13 mouse cellular contexts compared by ENCODE assay signal in genomic region chr15:12039256-12039655, GRCm38 (mm10). TPM values are rescaled to one million over a fixed set of nuclear protein-coding genes. Genes with fewer than 3 reads are reported as not detected.
DNase-seq lines count a peak whose midpoint lies in the region; ATAC-seq and TF ChIP-seq lines count a peak whose summit lies in the region.
"Had no signal": no experiment of that assay in that cellular context is flagged by ENCODE, and none has a peak within 500 bp of the region (broad histone marks: within the 10 kb centered on the region; RNA-seq: fewer than 3 reads in every experiment).

No protein-coding gene starts in this region.

- H3K9ac ChIP-seq in intestine, embryonic 16.5 days (ENCODE audit: low read depth, low read length) = no peak overlapping the region
- no peak overlapping the region for H3K9ac ChIP-seq in intestine, postnatal 0 days (ENCODE audit: low read depth, low read length)
- H3K9ac ChIP-seq in hindbrain, postnatal 0 days (replicated peaks; ENCODE audit: low read length) = no peak overlapping the region
- no peak overlapping the region for H3K9ac ChIP-seq in heart, embryonic 11.5 days (ENCODE audit: low read depth, low read length)
- H3K9ac ChIP-seq: liver, embryonic 14.5 days had no signal

- no peaks in the 10 kb centered on the region for H3K36me3 ChIP-seq in intestine, embryonic 16.5 days (ENCODE audit: control insufficient read depth, insufficient read depth, low read length)
- H3K36me3 ChIP-seq in intestine, postnatal 0 days (ENCODE audit: control insufficient read depth, insufficient read depth) = no peaks in the 10 kb centered on the region
- no peaks in the 10 kb centered on the region for H3K36me3 ChIP-seq in E14TG2a.4 (ENCODE audit: insufficient read depth, low read length)
- H3K36me3 ChIP-seq in hindbrain, postnatal 0 days (ENCODE audit: insufficient read depth, low read length) = no peaks in the 10 kb centered on the region
- no peaks in the 10 kb centered on the region for H3K36me3 ChIP-seq in heart, embryonic 11.5 days (ENCODE audit: control insufficient read depth, insufficient read depth, low read length)

- no peak for TF ChIP-seq CTCF in intestine, postnatal 0 days (IDR thresholded peaks at IDR 0.05; ENCODE audit: low read depth)
- TF ChIP-seq CTCF in E14TG2a.4 (conservative IDR thresholded peaks at IDR 0.05; ENCODE audit: low read length) = no peak
- TF ChIP-seq CTCF in brain, embryonic 14.5 days (IDR thresholded peaks at IDR 0.05; ENCODE audit: borderline replicate concordance, extremely low read depth, insufficient read depth, insufficient read length) = no peak
- TF ChIP-seq CTCF in hindbrain, postnatal 0 days (IDR thresholded peaks at IDR 0.05; ENCODE audit: low read depth) = no peak

- WGBS in intestine, embryonic 16.5 days = 71% methylated on average over 10 of the region's 10 CpGs
- WGBS in intestine, postnatal 0 days = 75% methylated on average over 10 of the region's 10 CpGs
- WGBS in hindbrain, postnatal 0 days = 31% methylated on average over 10 of the region's 10 CpGs
- WGBS in heart, embryonic 11.5 days (ENCODE audit: insufficient replicate concordance) = 77% methylated on average over 10 of the region's 10 CpGs

- ATAC-seq in intestine, embryonic 16.5 days = peak; percentile 12; the same call in 1 of the 2 replicates
- ATAC-seq in intestine, postnatal 0 days = no peak
- ATAC-seq in hindbrain, postnatal 0 days = peak; percentile 69
- ATAC-seq in heart, embryonic 11.5 days (replicated peaks; ENCODE audit: insufficient number of reproducible peaks, low FRiP score, low TSS enrichment) = no peak

- DNase-seq in brain, embryonic 14.5 days (ENCODE audit: low read depth) = peak; percentile 72
- peak; percentile 66 for DNase-seq in hindbrain, postnatal 0 days (ENCODE audit: low spot score)
- DNase-seq in thymus, postnatal 0 days (ENCODE audit: low spot score) = no peak
- no peak for DNase-seq in cerebellum, adult 8-10 months
- DNase-seq: cerebellum, adult 9-11 months; heart, postnatal 36 days had no signal

- no peaks in the 10 kb centered on the region for H3K27me3 ChIP-seq in intestine, embryonic 16.5 days (replicated peaks; ENCODE audit: control insufficient read depth, insufficient read depth, low read length)
- no peaks in the 10 kb centered on the region for H3K27me3 ChIP-seq in intestine, postnatal 0 days (replicated peaks; ENCODE audit: control insufficient read depth, insufficient read depth, low read length)
- H3K27me3 ChIP-seq in E14TG2a.4 (ENCODE audit: insufficient read depth, low read length) = no peaks in the 10 kb centered on the region
- H3K27me3 ChIP-seq in hindbrain, postnatal 0 days (ENCODE audit: insufficient read depth, low read length) = no peaks in the 10 kb centered on the region
- H3K27me3 ChIP-seq in heart, embryonic 11.5 days (ENCODE audit: control insufficient read depth, insufficient read depth, low read length) = no peaks in the 10 kb centered on the region

- no peak overlapping the region for H3K27ac ChIP-seq in intestine, embryonic 16.5 days (ENCODE audit: low read length)
- H3K27ac ChIP-seq in intestine, postnatal 0 days (ENCODE audit: low read depth, low read length) = no peak overlapping the region
- H3K27ac ChIP-seq in hindbrain, postnatal 0 days = peak overlapping the region; percentile 51; the same call in 1 of the 2 replicates
- H3K27ac ChIP-seq in heart, embryonic 11.5 days (ENCODE audit: low read depth, low read length) = no peak overlapping the region
- H3K27ac ChIP-seq: kidney, postnatal 0 days; liver, embryonic 14.5 days had no signal

- H3K4me1 ChIP-seq in intestine, embryonic 16.5 days (ENCODE audit: control insufficient read depth, insufficient read depth, low read length) = peaks cover 12% of the 10 kb centered on the region; the same call in 1 of the 2 replicates
- peaks cover 4% of the 10 kb centered on the region; the same call in 1 of the 2 replicates for H3K4me1 ChIP-seq in intestine, postnatal 0 days (replicated peaks; ENCODE audit: control insufficient read depth, insufficient read depth, low read length)
- peaks cover 50% of the 10 kb centered on the region for H3K4me1 ChIP-seq in E14TG2a.4 (replicated peaks; ENCODE audit: low read depth, low read length)
- H3K4me1 ChIP-seq in hindbrain, postnatal 0 days (ENCODE audit: insufficient read depth, low read length) = no peaks in the 10 kb centered on the region
- H3K4me1 ChIP-seq in heart, embryonic 11.5 days (ENCODE audit: control insufficient read depth, insufficient read depth, low read length) = peaks cover 2% of the 10 kb centered on the region; the same call in 1 of the 2 replicates

- no peak overlapping the region for H3K4me2 ChIP-seq in intestine, embryonic 16.5 days (ENCODE audit: low read depth, low read length)
- H3K4me2 ChIP-seq in intestine, postnatal 0 days (replicated peaks; ENCODE audit: low read depth) = no peak overlapping the region
- 0 out of 2 replicates have a peak overlapping the region, but pooled peaks have one; percentile 8 for H3K4me2 ChIP-seq in hindbrain, postnatal 0 days (ENCODE audit: low read depth, low read length)
- no peak overlapping the region for H3K4me2 ChIP-seq in heart, embryonic 11.5 days

- no peak for TF ChIP-seq POLR2A in brain, embryonic 14.5 days (IDR thresholded peaks at IDR 0.05; ENCODE audit: borderline replicate concordance, extremely low read depth, insufficient read depth, insufficient read length, poor library complexity, severe bottlenecking)

- H3K9me3 ChIP-seq in intestine, embryonic 16.5 days (ENCODE audit: control insufficient read depth, low read length) = no peaks in the 10 kb centered on the region
- H3K9me3 ChIP-seq in intestine, postnatal 0 days (ENCODE audit: control insufficient read depth) = no peaks in the 10 kb centered on the region
- peaks cover 4% of the 10 kb centered on the region for H3K9me3 ChIP-seq in E14TG2a.4 (ENCODE audit: low read length)
- H3K9me3 ChIP-seq in hindbrain, postnatal 0 days (ENCODE audit: low read length) = no peaks in the 10 kb centered on the region
- no peaks in the 10 kb centered on the region for H3K9me3 ChIP-seq in heart, embryonic 11.5 days (replicated peaks; ENCODE audit: control insufficient read depth, low read length)

- no peak overlapping the region for H3K4me3 ChIP-seq in intestine, embryonic 16.5 days (ENCODE audit: low read length)
- no peak overlapping the region for H3K4me3 ChIP-seq in intestine, postnatal 0 days (ENCODE audit: low read depth, low read length)
- peak overlapping the region; percentile 53 for H3K4me3 ChIP-seq in E14TG2a.4 (replicated peaks; ENCODE audit: low read length)
- H3K4me3 ChIP-seq in hindbrain, postnatal 0 days (ENCODE audit: low read length) = no peak overlapping the region
- no peak overlapping the region for H3K4me3 ChIP-seq in heart, embryonic 11.5 days (ENCODE audit: low read depth, low read length)
- H3K4me3 ChIP-seq: erythroblast, embryonic 14.5 days had no signal

RNA-seq across cellular contexts. Expression of gene Sub1, which starts 42.5 kb away (rescaled TPM):
- 527 and 590 TPM in 2 replicates for polyA plus RNA-seq in intestine, embryonic 16.5 days (2015; fragmentation: Nextera tagmentation; extraction: Ambion mirVana)
- polyA plus RNA-seq in intestine, postnatal 0 days (2015; fragmentation: Nextera tagmentation; extraction: Ambion mirVana) = 460 and 474 TPM in 2 replicates
- 128 and 151 TPM in 2 replicates for polyA plus RNA-seq in brain, embryonic 14.5 days (2012; rRNA removed)
- total RNA-seq in hindbrain, postnatal 0 days (2014; rRNA removed) = 86.7 and 87.2 TPM in 2 replicates
- 585 and 630 TPM in 2 replicates for polyA plus RNA-seq in hindbrain, postnatal 0 days (2015; fragmentation: Nextera tagmentation; extraction: Ambion mirVana)
- 1,079 and 1,123 TPM in 2 replicates for polyA plus RNA-seq in thymus, postnatal 0 days (2015; fragmentation: Nextera tagmentation; extraction: Ambion mirVana)
- 635 and 657 TPM in 2 replicates for polyA plus RNA-seq in heart, embryonic 11.5 days (2014; fragmentation: Nextera tagmentation; extraction: Ambion mirVana)

Comparison
In these comparisons a context has a peak if more than half of its experiments do, and no peak if none do; other contexts are left out.
1. ATAC-seq: peak in intestine, embryonic 16.5 days (single experiment) and hindbrain, postnatal 0 days (single experiment); none in intestine, postnatal 0 days (single experiment) and heart, embryonic 11.5 days (single experiment).
2. DNase-seq: peak in brain, embryonic 14.5 days (single experiment) and hindbrain, postnatal 0 days (single experiment); none in thymus, postnatal 0 days (single experiment) and cerebellum, adult 8-10 months (single experiment).